Mouse (Mus musculus) cerebellum, adult 2 months (tissue): ENCODE measurements at regions not wholly inside any gene's neighbourhood (a gene's known extent, or its start where the extent isn't known, plus 50 kb on each side); places are given as distances from the start of the nearest gene placed in this dataset.

Source experiments
- CTCF ChIP-seq: fragments of 200-500 bp; IDR thresholded peaks from 2 replicates; pipeline ENCODE4 v1.5.1; 2011; ENCODE audit warnings: low read depth, mild to moderate bottlenecking, control low read depth, low read length, moderate library complexity, borderline replicate concordance; ENCODE audit not compliant: insufficient read depth
- POLR2A ChIP-seq: fragments of 200-500 bp; IDR thresholded peaks from 2 replicates; pipeline ENCODE4 v1.6.1; 2011; ENCODE audit warnings: low read length, control low read depth, borderline replicate concordance; ENCODE audit not compliant: insufficient read depth

- no peak for TF ChIP-seq CTCF
- TF ChIP-seq POLR2A: no peak
Measured at GRCm38 (mm10) chr14:64570951-64571350, 466.9 kb downstream of the Prss52 start.
